Mouse (Mus musculus) heart, embryonic 13.5 days (tissue): ENCODE data around the gene Nr3c2. TPM values are rescaled to one million over a fixed set of nuclear protein-coding genes. Genes with fewer than 3 reads are reported as not detected.

Experiments
- ATAC-seq: fragments of 200-750 bp; cut with Nextera tagmentation; 2 replicates; pipeline ENCODE4 v1.8.0; 2017; ENCODE audit warnings: moderate TSS enrichment; ENCODE audit not compliant: insufficient number of reproducible peaks, low FRiP score, low TSS enrichment; ENCODE audit errors: extremely low read depth
- H3K27ac ChIP-seq: fragments of 300-500 bp; sonication (generic); replicated peaks from 2 replicates; pipeline ENCODE4 v1.5.1; 2015; ENCODE audit warnings: moderate library complexity, mild to moderate bottlenecking, inconsistent platforms
- H3K27me3 ChIP-seq: fragments of 300-500 bp; sonication (generic); replicated peaks from 2 replicates; pipeline ENCODE4 v1.6.1; 2015; ENCODE audit warnings: mild to moderate bottlenecking, inconsistent platforms
- H3K36me3 ChIP-seq: fragments of 300-500 bp; sonication (generic); 2 replicates; pipeline ENCODE4 v1.6.1; 2015; ENCODE audit warnings: mild to moderate bottlenecking, inconsistent platforms
- H3K4me1 ChIP-seq: fragments of 300-500 bp; sonication (generic); 2 replicates; pipeline ENCODE4 v1.6.1; 2015; ENCODE audit warnings: inconsistent platforms
- H3K4me2 ChIP-seq: fragments of 300-500 bp; sonication (generic); 2 replicates; pipeline ENCODE4 v1.6.1; 2015; ENCODE audit warnings: inconsistent platforms, mild to moderate bottlenecking, moderate library complexity
- H3K4me3 ChIP-seq: fragments of 300-500 bp; sonication (generic); 2 replicates; pipeline ENCODE4 v1.5.1; 2015; ENCODE audit warnings: moderate library complexity, mild to moderate bottlenecking, inconsistent platforms
- H3K9ac ChIP-seq: fragments of 300-500 bp; sonication (generic); 2 replicates; pipeline ENCODE4 v1.6.1; 2015; ENCODE audit warnings: inconsistent platforms, mild to moderate bottlenecking, moderate library complexity
- H3K9me3 ChIP-seq: fragments of 300-500 bp; sonication (generic); 2 replicates; pipeline ENCODE4 v1.6.1; 2016; ENCODE audit warnings: inconsistent platforms
- WGBS: fragments of 180-500 bp; shearing (Covaris S2); methylation state at CpG from one replicate; pipeline ENCODE4 v1.1.7; 2015; ENCODE audit warnings: mixed read lengths; 5-methylcytosine and 5-hydroxymethylcytosine counted together
- polyA plus RNA-seq: library from polyadenylated mRNA; unstranded; fragments of >200 nt; fragmentation: Nextera tagmentation; extraction: Ambion mirVana; gene quantifications from 2 replicates; pipeline ENCODE4 v1.2.1, GENCODE M21; 2015

The Nr3c2 gene
- polyA plus RNA-seq, 1 experiment from 2014 or later = 3.2 TPM

DNA sequence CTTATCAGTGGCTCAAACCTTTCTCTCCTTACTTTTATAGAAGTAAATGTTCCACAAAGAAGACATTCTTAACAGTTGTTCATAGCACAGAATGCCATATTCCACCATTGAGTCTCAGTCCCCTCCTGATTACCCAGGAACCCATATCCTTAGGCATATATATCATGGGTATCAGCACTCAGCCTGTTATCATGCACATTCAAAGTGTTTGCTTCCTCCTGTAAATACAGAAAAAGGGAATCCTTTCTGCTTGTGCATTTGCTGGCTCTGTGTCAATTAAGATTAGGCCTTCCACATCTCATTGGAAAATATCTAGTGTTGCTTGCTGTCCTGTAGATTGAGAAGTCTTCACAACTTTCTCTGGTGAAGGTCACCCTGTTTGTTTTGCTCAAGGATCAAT, 12.0 kb downstream of the Nr3c2 start:
- no peak overlapping the region for H3K9ac ChIP-seq
- H3K36me3 ChIP-seq = peaks cover 4% of the 10 kb centered on the region; the same call in 1 of the 2 replicates
- H3K27me3 ChIP-seq = no peaks in the 10 kb centered on the region
- no peak overlapping the region for H3K4me2 ChIP-seq
- no peaks in the 10 kb centered on the region for H3K4me1 ChIP-seq
- no peak overlapping the region for H3K4me3 ChIP-seq
- H3K9me3 ChIP-seq = no peaks in the 10 kb centered on the region
- H3K27ac ChIP-seq = no peak overlapping the region
- ATAC-seq = no peak

DNA sequence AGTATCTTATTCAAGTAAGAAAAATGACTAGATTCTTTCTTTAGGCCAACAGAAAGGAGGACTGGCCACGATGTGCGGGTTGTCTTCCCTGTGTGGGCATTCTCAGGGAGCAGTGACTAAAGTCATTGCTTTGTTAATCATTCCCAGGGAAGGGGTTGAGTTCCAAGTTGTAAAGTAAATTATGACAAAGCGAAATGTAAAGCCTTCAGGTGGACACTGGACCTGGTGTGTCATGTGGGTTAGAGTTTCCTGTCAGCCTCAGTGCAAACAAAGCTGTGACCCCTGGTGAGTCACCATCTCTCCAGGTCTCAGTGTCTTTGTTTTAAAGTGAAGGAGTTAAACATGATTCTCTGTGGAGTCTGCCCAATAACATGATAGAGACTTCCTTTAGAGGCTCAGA, 13.4 kb downstream of the Nr3c2 start:
- H3K9me3 ChIP-seq = no peaks in the 10 kb centered on the region
- no peaks in the 10 kb centered on the region for H3K4me1 ChIP-seq
- no peak for ATAC-seq
- no peak overlapping the region for H3K9ac ChIP-seq
- H3K36me3 ChIP-seq = peaks cover 4% of the 10 kb centered on the region; the same call in 1 of the 2 replicates
- H3K27ac ChIP-seq = no peak overlapping the region
- no peak overlapping the region for H3K4me3 ChIP-seq
- H3K27me3 ChIP-seq = no peaks in the 10 kb centered on the region
- no peak overlapping the region for H3K4me2 ChIP-seq
- 76% methylated on average over 3 of the region's 3 CpGs for WGBS

DNA sequence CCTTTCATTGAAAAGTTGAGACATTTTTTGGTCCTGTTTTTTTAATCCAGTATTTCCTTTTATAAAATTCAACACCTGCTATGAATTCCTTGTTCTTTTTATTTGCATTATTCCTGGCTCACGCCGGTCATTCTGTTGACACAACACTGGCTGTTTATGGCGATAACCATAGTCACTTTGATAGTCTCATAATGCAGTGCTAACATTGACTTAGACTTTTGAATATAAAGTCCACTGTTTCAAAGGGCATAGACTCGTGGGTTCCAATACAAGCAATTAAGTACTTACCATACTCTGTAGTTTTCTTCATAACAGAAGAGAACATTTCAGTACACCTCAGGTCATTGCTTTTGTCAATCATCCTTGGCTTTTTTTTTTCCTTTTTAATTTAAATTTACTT, 14.0 kb downstream of the Nr3c2 start:
- H3K27me3 ChIP-seq = no peaks in the 10 kb centered on the region
- WGBS = 81% methylated on average over 4 of the region's 4 CpGs
- no peaks in the 10 kb centered on the region for H3K9me3 ChIP-seq
- no peak overlapping the region for H3K4me3 ChIP-seq
- H3K27ac ChIP-seq = no peak overlapping the region
- no peak overlapping the region for H3K4me2 ChIP-seq
- no peaks in the 10 kb centered on the region for H3K4me1 ChIP-seq
- no peak overlapping the region for H3K9ac ChIP-seq
- no peak for ATAC-seq
- peaks cover 4% of the 10 kb centered on the region; the same call in 1 of the 2 replicates for H3K36me3 ChIP-seq

DNA sequence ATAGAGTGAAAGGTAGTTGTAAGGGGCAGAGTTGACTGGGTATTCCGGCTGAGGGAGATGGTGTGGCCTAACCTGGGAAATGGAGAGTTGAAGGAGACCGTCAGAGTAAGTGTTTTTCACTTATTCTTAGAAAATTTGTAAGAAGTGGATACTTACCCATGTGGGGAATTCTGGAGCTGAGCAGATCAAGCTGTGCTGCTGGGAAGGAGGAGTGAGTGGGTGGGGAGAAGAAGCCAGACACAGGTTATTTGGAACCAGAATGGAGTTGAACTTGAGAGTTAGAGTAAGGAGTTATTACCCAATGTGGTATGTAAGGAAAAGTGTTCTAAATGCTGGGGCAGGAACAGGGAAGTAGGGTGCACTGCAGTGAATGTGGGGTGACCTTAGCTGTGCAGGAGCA, 16.0 kb downstream of the Nr3c2 start:
- no peaks in the 10 kb centered on the region for H3K36me3 ChIP-seq
- no peak for ATAC-seq
- no peak overlapping the region for H3K4me2 ChIP-seq
- H3K27ac ChIP-seq = no peak overlapping the region
- H3K9me3 ChIP-seq = no peaks in the 10 kb centered on the region
- 85% methylated on average over 2 of the region's 2 CpGs for WGBS
- no peak overlapping the region for H3K4me3 ChIP-seq
- H3K9ac ChIP-seq = no peak overlapping the region
- H3K27me3 ChIP-seq = no peaks in the 10 kb centered on the region
- H3K4me1 ChIP-seq = no peaks in the 10 kb centered on the region

DNA sequence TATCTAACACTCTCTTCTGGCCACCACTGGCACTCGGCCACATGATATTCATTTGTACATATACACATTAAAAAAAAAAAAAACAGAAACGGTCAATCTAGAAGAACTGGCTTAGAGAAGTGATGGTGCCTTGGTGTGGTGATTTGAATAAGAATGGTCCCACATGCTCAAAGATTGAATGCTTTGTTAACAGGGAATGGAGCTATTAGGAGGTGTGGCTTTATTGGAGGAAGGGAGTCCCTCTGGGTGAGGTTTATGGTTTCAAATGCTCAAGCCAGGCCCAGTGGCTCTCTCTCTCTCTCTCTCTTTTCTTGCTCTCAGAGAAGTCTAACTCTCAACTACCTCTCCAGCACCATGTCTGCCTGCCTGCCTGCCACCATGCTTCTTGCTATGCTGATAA, 20.3 kb downstream of the Nr3c2 start:
- WGBS = 73% methylated on average over 2 of the region's 2 CpGs

DNA sequence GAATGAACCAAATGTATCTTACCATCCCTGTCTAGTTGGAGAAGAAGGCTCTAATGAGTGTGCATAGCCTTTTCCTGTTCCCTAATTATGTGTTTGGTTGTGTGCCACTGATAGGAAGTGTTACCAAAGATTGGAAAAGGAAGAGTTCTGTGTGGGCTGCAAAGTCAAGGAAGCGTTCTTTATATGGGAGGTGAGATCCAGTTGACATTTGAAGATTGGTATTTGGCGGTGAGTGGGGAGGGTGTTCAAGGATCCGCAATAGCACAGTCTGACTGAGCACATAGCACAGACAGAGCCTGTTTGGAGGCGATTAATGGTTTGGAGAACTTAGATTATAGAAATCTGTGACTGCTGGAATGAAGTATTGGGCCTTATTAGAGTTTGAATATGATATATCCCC, 24.9 kb downstream of the Nr3c2 start:
- Histone ChIP-seq H3K27me3 (no peaks in the 10 kb centered on the region), H3K27ac (no peak overlapping the region), H3K4me2 (no peak overlapping the region), H3K4me1 (no peaks in the 10 kb centered on the region), H3K9me3 (no peaks in the 10 kb centered on the region), H3K9ac (no peak overlapping the region), H3K36me3 (no peaks in the 10 kb centered on the region), H3K4me3 (no peak overlapping the region)
- no peak for ATAC-seq
- WGBS = 77% methylated on average over 4 of the region's 4 CpGs

More for the DNA sequence above, 20.3 kb downstream of the Nr3c2 start:
- no peak overlapping the region for H3K4me3 ChIP-seq
- H3K4me1 ChIP-seq = no peaks in the 10 kb centered on the region
- no peak overlapping the region for H3K27ac ChIP-seq
- H3K9me3 ChIP-seq = no peaks in the 10 kb centered on the region
- no peak overlapping the region for H3K9ac ChIP-seq
- no peak for ATAC-seq
- no peaks in the 10 kb centered on the region for H3K36me3 ChIP-seq
- no peaks in the 10 kb centered on the region for H3K27me3 ChIP-seq
- H3K4me2 ChIP-seq = no peak overlapping the region

DNA sequence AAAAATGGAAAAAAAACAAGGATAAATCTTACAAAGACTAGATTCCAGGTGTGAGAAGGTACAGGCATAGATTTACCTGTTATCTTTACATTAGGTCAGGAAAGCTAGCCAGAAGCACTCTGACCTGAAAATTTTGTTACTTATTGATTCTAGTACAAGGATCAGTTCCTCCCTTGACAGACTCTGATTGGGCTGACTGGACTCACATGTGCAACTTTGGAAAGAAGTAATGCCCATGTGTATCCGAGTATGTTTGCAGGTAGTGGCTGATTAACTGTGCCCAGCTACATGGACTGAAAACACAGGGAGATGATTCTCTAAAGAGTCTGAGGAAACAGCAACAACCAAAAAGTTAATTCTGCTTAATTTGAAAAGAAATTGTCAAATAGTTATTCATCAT, 29.1 kb downstream of the Nr3c2 start:
- Histone ChIP-seq H3K4me3 (no peak overlapping the region), H3K27ac (no peak overlapping the region), H3K9me3 (no peaks in the 10 kb centered on the region), H3K9ac (no peak overlapping the region), H3K36me3 (no peaks in the 10 kb centered on the region), H3K4me2 (no peak overlapping the region), H3K4me1 (no peaks in the 10 kb centered on the region), H3K27me3 (no peaks in the 10 kb centered on the region)
- no peak for ATAC-seq
- 79% methylated on average over 1 of the region's 1 CpGs for WGBS

DNA sequence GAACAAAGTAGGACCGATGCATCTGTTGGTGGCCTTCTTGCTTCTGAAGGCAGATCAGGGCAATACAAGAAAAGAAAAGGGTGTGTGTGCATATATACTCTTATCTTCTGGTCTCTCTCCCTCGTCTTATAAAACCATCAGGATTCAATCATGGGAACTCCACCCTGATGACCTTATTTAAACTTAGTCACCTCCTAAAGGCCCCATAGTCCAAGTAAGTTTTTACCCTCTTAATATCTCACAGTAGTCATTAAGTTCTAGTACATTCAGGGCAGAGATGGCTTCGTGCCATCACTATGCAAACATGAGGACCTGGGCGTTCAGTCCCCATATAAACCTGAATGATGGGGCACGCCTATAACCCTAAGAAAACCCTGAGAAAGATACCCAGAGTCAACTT, 29.6 kb downstream of the Nr3c2 start:
- Histone ChIP-seq H3K27ac (no peak overlapping the region), H3K4me3 (no peak overlapping the region), H3K27me3 (no peaks in the 10 kb centered on the region), H3K4me1 (no peaks in the 10 kb centered on the region), H3K36me3 (no peaks in the 10 kb centered on the region), H3K9ac (no peak overlapping the region), H3K9me3 (no peaks in the 10 kb centered on the region), H3K4me2 (no peak overlapping the region)
- WGBS = 73% methylated on average over 5 of the region's 5 CpGs
- no peak for ATAC-seq

DNA sequence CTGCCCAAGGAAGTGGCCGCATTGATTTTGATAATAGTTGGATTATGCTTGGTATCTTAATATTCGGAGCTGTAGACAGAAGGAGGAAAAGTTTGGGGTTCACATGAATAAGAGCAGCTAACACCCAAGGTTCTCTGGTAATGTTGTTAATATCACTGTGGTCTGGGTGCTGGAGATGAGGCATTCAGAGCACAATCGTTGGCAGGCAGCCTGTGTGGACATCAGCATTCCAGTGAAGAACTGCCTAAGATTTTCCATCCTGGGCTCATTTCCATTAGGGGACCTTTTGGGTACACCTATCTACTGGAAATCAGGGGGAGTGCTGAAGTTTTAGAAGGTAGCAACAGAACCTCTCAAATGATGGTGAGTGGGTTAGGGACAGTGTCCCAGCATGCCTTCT, 65.8 kb downstream of the Nr3c2 start:
- no peak overlapping the region for H3K9ac ChIP-seq
- no peak for ATAC-seq
- H3K27ac ChIP-seq = no peak overlapping the region
- H3K4me2 ChIP-seq = no peak overlapping the region
- 73% methylated on average over 3 of the region's 3 CpGs for WGBS
- H3K36me3 ChIP-seq = no peaks in the 10 kb centered on the region
- H3K4me3 ChIP-seq = no peak overlapping the region
- H3K4me1 ChIP-seq = peaks cover 4% of the 10 kb centered on the region; the same call in 1 of the 2 replicates
- H3K27me3 ChIP-seq = no peaks in the 10 kb centered on the region
- no peaks in the 10 kb centered on the region for H3K9me3 ChIP-seq

DNA sequence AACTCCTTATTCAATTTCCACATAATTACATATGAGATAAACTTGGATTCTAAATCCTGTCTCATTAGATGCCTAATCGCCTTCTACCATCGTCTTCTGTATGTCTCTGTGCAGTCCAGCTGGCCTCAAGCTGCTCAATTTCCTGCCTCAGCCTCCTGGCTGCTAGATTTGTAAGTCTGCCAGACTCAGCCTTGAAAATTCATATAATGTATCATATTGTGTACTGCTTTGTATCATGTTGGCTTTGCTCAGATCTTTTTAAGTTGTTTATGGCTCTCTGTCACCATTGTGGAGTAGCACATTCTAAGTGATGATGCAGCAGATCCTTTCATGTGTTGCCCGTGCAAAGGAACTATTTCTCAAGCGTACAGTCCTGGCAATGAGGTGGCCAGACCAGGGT, 71.9 kb downstream of the Nr3c2 start:
- no peaks in the 10 kb centered on the region for H3K27me3 ChIP-seq
- ATAC-seq = no peak
- no peak overlapping the region for H3K4me3 ChIP-seq
- peak overlapping the region; percentile 83; the same call in 1 of the 2 replicates for H3K27ac ChIP-seq
- WGBS = 86% methylated on average over 4 of the region's 4 CpGs
- no peak overlapping the region for H3K4me2 ChIP-seq
- H3K9me3 ChIP-seq = no peaks in the 10 kb centered on the region
- H3K36me3 ChIP-seq = no peaks in the 10 kb centered on the region
- peaks cover 17% of the 10 kb centered on the region for H3K4me1 ChIP-seq
- H3K9ac ChIP-seq = no peak overlapping the region

DNA sequence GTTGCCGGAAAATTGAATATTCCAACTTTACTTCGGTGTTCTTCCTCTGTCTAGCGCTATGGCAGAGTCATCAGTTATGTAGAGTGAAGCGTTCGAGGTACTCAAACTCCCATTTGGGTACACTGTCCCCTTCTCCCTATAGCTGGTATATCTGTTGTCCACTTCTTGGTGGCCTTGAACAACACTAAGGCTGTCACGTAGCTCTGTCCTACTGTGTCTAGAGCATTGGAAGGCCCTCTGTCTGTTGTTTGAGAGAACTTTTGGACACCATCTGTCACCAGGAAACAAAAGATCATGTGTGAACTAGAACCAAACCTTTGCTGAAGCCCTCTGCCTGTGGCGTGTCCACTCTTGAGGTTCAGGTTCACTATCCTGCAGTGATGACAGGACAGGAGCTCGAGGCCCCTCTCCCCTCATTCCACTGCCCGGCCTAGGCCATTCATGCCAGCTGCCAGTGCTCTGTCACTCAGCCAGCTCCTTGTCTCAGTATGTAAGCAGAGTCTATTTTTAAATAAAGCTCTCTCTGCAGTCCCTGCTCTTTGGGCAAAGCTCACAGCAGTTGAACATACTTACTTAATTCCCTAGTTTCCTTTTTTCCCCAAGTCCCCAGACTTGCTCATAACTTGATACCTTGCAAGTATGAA, 72.6 kb downstream of the Nr3c2 start:
- WGBS = 60% methylated on average over 9 of the region's 9 CpGs
- Histone ChIP-seq H3K9ac (no peak overlapping the region), H3K36me3 (no peaks in the 10 kb centered on the region), H3K9me3 (no peaks in the 10 kb centered on the region), H3K4me2 (peak overlapping the region; percentile 28; the same call in 1 of the 2 replicates), H3K27me3 (no peaks in the 10 kb centered on the region), H3K27ac (peak overlapping the region; percentile 83), H3K4me3 (no peak overlapping the region), H3K4me1 (peaks cover 17% of the 10 kb centered on the region)
- ATAC-seq = peak; percentile 68

DNA sequence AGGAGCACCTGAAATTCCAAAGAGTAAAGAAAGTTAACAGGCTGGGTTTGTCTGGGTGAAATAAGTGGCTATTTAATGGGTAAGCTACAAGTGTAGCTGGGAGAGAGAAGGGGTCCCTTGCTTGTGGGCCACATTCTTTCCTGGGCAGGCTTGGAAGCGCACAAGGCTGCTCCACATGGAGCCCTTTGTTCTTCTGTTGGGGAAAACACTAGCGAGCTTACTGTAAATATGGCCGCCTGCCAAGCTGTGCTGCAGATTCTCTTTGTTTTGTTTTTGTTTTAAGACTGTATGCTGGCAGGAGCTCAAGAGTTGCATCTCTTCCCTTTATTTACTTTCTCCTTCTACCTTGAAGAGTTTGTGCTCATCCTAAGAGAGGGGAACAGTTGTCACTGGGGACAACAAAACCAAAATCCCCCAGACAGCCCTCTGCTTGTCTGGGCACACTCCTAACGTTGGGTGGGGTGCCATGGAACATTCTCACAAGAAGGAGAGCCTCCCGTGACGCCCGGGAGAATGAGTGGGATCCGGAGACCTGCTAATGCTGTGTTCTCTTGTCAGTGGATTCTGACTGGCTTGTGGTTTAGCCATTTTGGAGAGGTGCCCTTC, 73.8 kb downstream of the Nr3c2 start:
- Histone ChIP-seq H3K4me3 (no peak overlapping the region), H3K4me2 (no peak overlapping the region), H3K27ac (peak overlapping the region; percentile 34; the same call in 1 of the 2 replicates), H3K27me3 (no peaks in the 10 kb centered on the region), H3K4me1 (peaks cover 17% of the 10 kb centered on the region), H3K9me3 (no peaks in the 10 kb centered on the region), H3K9ac (no peak overlapping the region), H3K36me3 (no peaks in the 10 kb centered on the region)
- no peak for ATAC-seq
- WGBS = 54% methylated on average over 8 of the region's 8 CpGs
